Mouse (Mus musculus): ENCODE measurements at regions not wholly inside any gene's neighbourhood (a gene's known extent, or its start where the extent isn't known, plus 50 kb on each side); places are given as distances from the start of the nearest gene placed in this dataset.

GRCm38 (mm10) chr8:115981426-115981825 is 273.8 kb upstream of the Maf start:
- TF ChIP-seq CTCF (IDR thresholded peaks at IDR 0.05; ENCODE audit: insufficient read depth, low read length): no peak
- no peak for TF ChIP-seq POLR2A (IDR thresholded peaks at IDR 0.05; ENCODE audit: borderline replicate concordance, extremely low read depth, low read depth, low read length)
